Mouse (Mus musculus) monocyte, adult 59 days (primary cell): ENCODE data around the gene Tigd4. TPM values are rescaled to one million over a fixed set of nuclear protein-coding genes. Genes with fewer than 3 reads are reported as not detected.

Experiments used
- total RNA-seq, 2 experiments: library from RNA; stranded (reverse); gene quantifications; one replicate each; pipeline ENCODE4 v1.2.4; 2023

Gene Tigd4
- under 1 TPM in 1 of 2 experiments, not detected in 1; 0.13 TPM for total RNA-seq

GRCm38 (mm10) chr3:84593274-84593673, at the start of gene Tigd4:
Gene Tigd4 (plus strand): TSS chr3:84593574.

DNA sequence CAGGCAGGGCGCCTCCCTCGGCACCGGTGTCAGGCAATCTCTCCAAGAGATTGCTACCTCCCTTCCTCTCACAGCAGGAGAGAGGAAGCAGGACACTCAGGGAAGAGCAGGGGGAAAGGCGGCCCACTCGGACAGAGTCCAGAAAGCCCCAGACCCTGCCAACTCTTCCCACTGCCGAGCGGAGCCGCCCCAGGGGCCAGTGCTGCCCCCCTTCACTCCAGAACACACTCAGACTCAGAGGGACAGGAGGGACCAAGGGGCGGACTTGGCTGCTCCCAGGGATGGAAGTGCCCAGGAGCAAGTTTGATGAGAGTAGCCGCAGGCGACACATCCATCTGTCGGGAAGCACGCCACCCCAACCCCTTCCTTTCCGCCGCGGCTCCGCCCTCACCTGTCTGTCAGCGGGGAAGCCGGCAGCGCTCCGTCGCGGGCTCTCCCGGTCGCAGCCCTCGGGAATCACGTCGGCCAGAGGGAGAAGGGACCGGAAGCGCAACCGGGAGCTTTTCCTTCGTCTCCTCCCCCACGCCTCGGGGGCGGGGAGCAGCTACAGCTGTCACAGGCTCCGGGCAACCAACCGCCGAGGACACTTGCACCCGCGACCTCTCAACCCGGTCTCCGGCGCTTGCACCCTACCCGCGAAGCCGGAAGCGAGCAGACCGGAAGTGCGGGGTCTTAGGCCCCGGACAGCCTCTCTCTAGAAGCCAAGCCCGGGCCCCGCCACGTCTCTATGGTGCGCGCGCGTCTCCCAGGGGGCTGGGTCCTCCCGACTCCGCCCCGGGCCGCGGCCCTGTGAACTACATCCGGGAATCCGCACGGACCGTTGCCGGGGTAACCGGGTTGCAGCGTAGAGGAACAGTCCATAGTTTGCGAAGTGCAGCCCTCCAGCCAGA, 11.1 kb upstream of the Tigd4 start, which contains the start of gene Arfip1:
Gene Arfip1 (minus strand): TSS at position 603 of the 890 bp plus-strand sequence.

Other genes with a start within 250 kb of the Tigd4 start
- gene Fhdc1, start 113.1 kb upstream of the Tigd4 start, total RNA-seq, result 1 to 10 TPM in 1 of 2 experiments, under 1 TPM in 1; 0.12 to 2.5 TPM
- gene Arfip1, start 10.9 kb upstream of the Tigd4 start, total RNA-seq, result 10 to 100 TPM; 29.1 to 36.2 TPM
- gene Tmem154, start 72.6 kb downstream of the Tigd4 start, total RNA-seq, result 10 to 100 TPM in 1 of 2 experiments, 1 to 10 TPM in 1; 9.8 to 18.2 TPM
- gene Fbxw7, start 221.7 kb downstream of the Tigd4 start, total RNA-seq, result 10 to 100 TPM; 21.0 to 22.7 TPM